Mouse (Mus musculus) natural killer cell, adult 2 months (primary cell): ENCODE measurements around the gene Lonp1.

Experiments used
- DNase-seq, 2 experiments: peaks; one replicate each; pipeline ENCODE4 v3.0.0; 2022; ENCODE audit warnings: low spot score in 2 of 2

Lonp1 gene

GRCm38 (mm10) chr17:56588921-56589320 is 37.8 kb downstream of the Lonp1 start:
- no peak for DNase-seq

DNA sequence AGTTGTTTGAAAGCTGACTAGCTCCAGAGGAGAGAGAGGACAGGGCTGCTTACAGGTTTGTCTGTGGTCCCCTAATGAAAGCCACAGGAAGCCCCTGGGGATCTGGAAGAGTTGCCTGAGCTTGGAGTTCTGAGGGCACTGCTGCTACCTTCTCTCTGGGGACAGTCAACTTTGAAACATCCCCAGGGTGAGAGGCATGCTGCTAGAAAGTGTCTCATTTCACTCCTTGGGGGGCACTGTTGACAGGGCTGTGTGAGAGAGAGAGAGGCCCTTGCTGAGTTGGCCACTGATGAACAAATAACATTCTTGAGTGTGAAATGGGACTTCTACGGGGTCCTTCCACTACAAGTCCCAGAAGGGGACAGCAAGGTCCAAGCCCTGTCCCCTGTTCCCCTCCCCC is 38.9 kb downstream of the Lonp1 start:
- DNase-seq, result no peak

GRCm38 (mm10) chr17:56585171-56585821 is 41.4 kb downstream of the Lonp1 start:
- peak; percentile 69 to 75 for DNase-seq

GRCm38 (mm10) chr17:56584257-56585130 is 42.2 kb downstream of the Lonp1 start, which contains the start of the genes Safb2 and Safb:
Gene Safb2, minus strand, starts transcription at chr17:56584585.
Gene Safb, plus strand, starts transcription at chr17:56584825.
- DNase-seq, result peak; percentile 99 to 100

DNA sequence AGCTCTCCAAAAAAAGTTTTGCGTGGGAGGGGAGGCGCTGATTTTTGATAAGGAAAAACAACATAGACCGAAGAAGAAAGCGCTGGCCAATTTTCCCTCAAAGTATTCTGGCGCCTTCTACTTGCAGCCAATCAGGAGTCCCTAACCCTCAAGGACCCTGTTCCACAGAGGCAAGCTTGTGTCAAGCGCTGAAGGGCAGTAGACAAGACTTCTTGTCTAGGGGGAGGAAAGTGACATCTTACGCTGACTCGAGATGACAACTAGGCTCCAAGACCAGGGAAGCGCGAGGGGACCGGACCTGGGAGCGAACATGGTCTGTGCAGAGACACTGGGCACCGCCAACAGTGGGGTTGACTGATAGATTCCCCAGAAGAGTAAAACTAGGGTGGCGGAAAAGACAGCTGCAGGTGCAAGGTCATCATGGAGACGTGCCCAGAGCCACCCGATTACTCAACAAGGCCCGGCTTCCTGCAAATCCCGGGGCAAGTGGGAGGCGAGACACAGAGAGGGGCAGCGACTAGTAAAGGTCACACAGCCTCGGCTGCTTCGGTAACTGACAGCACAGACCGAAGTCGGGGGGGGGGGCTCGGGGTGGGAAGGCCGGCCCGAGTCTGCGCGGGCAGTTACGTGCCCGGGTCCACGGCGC is 43.0 kb downstream of the Lonp1 start:
- DNase-seq, result peak in 1 of 2 experiments; percentile 8

DNA sequence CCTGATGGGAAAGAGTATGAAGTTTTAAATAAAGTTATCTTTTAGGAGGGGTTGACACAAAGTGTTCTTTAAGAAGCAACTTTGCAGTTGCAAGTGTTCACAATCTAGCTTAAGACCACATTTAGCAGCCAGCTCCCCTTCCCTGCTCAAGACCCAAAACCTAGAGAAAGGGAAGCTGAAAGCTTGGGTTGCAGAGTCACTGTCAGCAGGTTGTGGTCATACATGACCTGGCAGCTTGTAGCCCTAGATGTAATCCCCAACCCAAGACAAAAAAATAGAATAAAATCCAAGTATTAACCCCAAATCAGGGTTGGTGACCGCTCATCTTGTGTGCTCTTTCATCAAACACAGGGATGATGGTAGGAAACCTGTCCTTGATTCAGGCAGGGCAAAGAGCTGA is 43.6 kb downstream of the Lonp1 start:
- no peak for DNase-seq

DNA sequence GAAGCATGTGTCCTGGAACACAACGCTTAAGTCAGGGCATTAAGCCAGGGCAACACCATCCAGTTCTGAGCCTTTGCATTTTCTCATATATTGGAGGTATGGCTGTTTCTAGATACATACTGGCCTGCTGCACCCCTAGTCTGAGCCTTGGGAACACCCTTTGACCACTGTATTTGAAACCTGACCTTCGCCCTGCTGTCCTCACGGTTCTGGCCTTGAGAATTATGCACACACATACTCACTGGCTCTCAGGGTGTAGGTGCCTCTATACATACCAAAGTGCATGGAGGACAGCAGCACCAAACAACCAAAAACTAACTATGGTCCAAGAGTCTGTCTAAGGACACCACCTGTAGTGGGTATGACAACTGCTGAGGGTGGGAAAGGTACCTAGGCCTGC is 53.7 kb downstream of the Lonp1 start:
- no peak for DNase-seq

DNA sequence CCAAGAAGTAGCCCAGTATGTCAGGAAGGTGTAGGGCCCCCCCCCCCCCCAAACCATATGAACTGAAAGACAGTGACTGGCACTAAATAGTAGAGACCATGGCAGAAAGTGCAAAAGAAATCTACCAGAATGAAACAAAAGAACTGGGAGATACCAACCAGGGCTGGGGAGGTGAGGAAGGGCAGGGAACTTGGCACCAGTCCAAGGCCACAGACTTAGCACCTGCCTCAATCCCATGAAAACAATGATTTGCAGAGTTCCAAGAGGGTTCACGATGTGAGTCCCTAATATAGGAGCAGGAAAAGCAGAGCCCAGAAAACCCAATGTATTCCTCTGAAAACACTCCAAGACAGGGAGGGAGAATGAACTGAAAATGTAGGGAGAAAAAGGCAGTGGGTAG is 54.5 kb downstream of the Lonp1 start:
- DNase-seq, result no peak

DNA sequence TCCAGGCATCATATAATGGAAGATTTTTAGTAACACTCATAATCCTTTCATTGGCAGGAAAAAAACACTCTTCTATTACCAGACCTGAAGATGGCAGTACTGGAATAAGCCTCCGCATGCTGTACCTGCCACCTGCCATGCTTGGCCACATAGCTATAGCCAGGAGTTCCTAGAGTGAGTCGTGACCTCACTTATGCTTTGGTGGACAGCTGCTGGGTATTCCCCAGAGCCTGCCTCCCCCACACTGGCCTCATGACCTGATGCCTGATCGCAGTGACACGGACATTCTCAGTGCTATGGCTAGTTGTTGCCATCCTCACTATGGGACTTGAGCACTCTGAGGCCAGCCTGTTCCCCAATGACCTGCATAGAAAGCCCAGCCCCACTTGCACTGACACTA is 56.4 kb downstream of the Lonp1 start:
- no peak for DNase-seq

DNA sequence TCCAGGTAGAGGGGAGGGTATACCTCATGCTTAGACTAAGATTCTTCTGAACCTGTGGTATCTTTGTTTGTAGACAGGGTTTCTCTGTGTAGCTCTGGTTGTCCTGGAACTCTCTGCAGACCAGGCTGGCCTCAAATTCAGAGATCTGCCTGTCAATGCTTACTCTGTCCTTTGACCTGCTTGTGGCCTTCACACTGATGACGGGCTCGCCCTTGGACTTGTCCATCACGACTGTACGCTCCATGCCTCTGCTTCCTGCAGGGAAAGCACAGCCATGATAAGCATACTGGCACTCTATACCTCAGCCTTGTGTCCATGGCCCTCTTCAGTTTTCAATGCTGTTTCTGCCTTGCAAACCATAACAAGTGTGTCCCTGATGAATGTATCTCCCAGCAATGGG is 59.3 kb downstream of the Lonp1 start:
- no peak for DNase-seq

DNA sequence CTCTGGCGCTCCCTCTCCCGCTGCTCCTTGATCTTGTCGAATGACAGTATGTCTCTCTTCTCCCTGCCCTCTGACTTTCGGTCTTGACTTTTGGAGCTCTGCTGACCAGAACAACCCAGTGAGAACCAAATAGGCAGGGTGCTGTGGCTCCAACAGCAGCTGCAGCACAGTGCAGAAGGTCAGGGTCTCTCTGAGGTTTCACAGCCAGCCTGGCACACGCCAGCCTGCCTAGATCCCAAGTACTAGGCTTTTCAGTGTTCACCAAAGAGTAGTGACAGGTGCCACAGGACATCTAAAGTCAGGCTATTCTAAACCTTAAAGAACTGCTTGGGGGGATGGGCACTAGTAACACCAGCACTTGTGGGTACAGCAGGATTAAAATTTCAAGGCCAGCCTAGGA is 59.8 kb downstream of the Lonp1 start:
- DNase-seq, result no peak

DNA sequence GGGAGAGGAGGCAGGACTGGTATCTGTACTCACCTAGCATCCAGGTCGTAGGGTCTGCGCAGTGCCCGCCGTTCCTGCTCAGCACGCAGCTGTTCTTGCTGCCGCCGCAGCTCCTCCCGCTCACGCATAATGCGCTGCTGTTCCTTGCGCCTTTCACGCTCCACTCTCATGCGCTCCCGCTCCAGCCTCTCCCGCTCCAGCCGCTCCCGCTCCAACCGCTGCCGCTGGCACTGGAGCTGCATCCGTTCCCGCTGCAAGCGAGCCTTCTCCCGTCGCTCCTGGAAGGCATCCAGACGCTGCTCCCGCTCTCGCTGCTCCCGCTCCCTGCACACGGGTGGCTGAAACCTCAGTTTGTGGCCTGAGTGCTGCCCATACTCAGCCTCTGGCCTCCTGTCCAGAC is 60.4 kb downstream of the Lonp1 start:
- no peak for DNase-seq
